Mouse (Mus musculus): ENCODE data around the gene Exosc2. TPM values are rescaled to one million over a fixed set of nuclear protein-coding genes. Genes with fewer than 3 reads are reported as not detected.

Exosc2 gene
- total and polyA plus RNA-seq, 2 experiments = 6.3 to 10.4 TPM

GRCm38 (mm10) chr2:31713813-31714212, 43.3 kb downstream of the Exosc2 start:
- TF ChIP-seq CTCF (IDR thresholded peaks at IDR 0.05; ENCODE audit: low read depth, low read length) (no peak), POLR2A (IDR thresholded peaks at IDR 0.05; ENCODE audit: extremely low read depth, insufficient read depth, low read length) (no peak)
- 40% methylated on average over 3 of the region's 3 CpGs for WGBS
- peaks cover under 1% of the 10 kb centered on the region; the same call in 1 of the 2 replicates for H3K4me1 ChIP-seq (ENCODE audit: control insufficient read depth, insufficient read depth, low read length)
- H3K36me3 ChIP-seq (ENCODE audit: control insufficient read depth, insufficient read depth, low read length) = 0 out of 2 replicates have a peak, but pooled peaks cover 1% of the 10 kb centered on the region
- H3K9ac ChIP-seq (ENCODE audit: low read depth, low read length) = no peak overlapping the region
- no peak overlapping the region for H3K27ac ChIP-seq (replicated peaks; ENCODE audit: insufficient read depth, low read depth, low read length)
- H3K79me2 ChIP-seq (ENCODE audit: control insufficient read depth, insufficient read depth, low read length) = peaks cover 14% of the 10 kb centered on the region; the same call in 1 of the 2 replicates
- no peak for DNase-seq (ENCODE audit: extremely low read depth, low read depth, low spot score)
- no peaks in the 10 kb centered on the region for H3K27me3 ChIP-seq (ENCODE audit: control insufficient read depth, insufficient read depth, low read length)
- no peak overlapping the region for H3K4me3 ChIP-seq (ENCODE audit: insufficient read depth, low read depth, low read length)

- TF ChIP-seq CTCF (IDR thresholded peaks at IDR 0.05; ENCODE audit: low read depth, low read length) (no peak), POLR2A (IDR thresholded peaks at IDR 0.05; ENCODE audit: extremely low read depth, insufficient read depth, low read length) (no peak)
These were observed 44.3 kb downstream of the Exosc2 start for GRCm38 (mm10) chr2:31714780-31715179.

GRCm38 (mm10) chr2:31715985-31716384, 45.5 kb downstream of the Exosc2 start:
- H3K4me1 ChIP-seq (ENCODE audit: control insufficient read depth, insufficient read depth, low read length) = peaks cover 12% of the 10 kb centered on the region
- TF ChIP-seq POLR2A (IDR thresholded peaks at IDR 0.05; ENCODE audit: extremely low read depth, insufficient read depth, low read length) (no peak), CTCF (IDR thresholded peaks at IDR 0.05; ENCODE audit: low read depth, low read length) (no peak)
- H3K36me3 ChIP-seq (ENCODE audit: control insufficient read depth, insufficient read depth, low read length) = 0 out of 2 replicates have a peak, but pooled peaks cover 1% of the 10 kb centered on the region
- H3K27ac ChIP-seq (replicated peaks; ENCODE audit: insufficient read depth, low read depth, low read length) = no peak overlapping the region
- no peak overlapping the region for H3K9ac ChIP-seq (ENCODE audit: low read depth, low read length)
- DNase-seq (ENCODE audit: extremely low read depth, low read depth, low spot score) = no peak
- peaks cover 19% of the 10 kb centered on the region; the same call in 1 of the 2 replicates for H3K79me2 ChIP-seq (ENCODE audit: control insufficient read depth, insufficient read depth, low read length)
- 91% methylated on average over 7 of the region's 7 CpGs for WGBS
- no peak overlapping the region for H3K4me3 ChIP-seq (ENCODE audit: insufficient read depth, low read depth, low read length)
- H3K27me3 ChIP-seq (ENCODE audit: control insufficient read depth, insufficient read depth, low read length) = no peaks in the 10 kb centered on the region

More at GRCm38 (mm10) chr2:31714780-31715179, 44.3 kb downstream of the Exosc2 start:
- 96% methylated on average over 4 of the region's 4 CpGs for WGBS
- Histone ChIP-seq H3K27ac (replicated peaks; ENCODE audit: insufficient read depth, low read depth, low read length) (no peak overlapping the region), H3K79me2 (ENCODE audit: control insufficient read depth, insufficient read depth, low read length) (peaks cover 14% of the 10 kb centered on the region; the same call in 1 of the 2 replicates), H3K4me1 (ENCODE audit: control insufficient read depth, insufficient read depth, low read length) (peaks cover 4% of the 10 kb centered on the region), H3K27me3 (ENCODE audit: control insufficient read depth, insufficient read depth, low read length) (no peaks in the 10 kb centered on the region), H3K9ac (ENCODE audit: low read depth, low read length) (no peak overlapping the region), H3K36me3 (ENCODE audit: control insufficient read depth, insufficient read depth, low read length) (0 out of 2 replicates have a peak, but pooled peaks cover 1% of the 10 kb centered on the region), H3K4me3 (ENCODE audit: insufficient read depth, low read depth, low read length) (no peak overlapping the region)
- no peak for DNase-seq (ENCODE audit: extremely low read depth, low read depth, low spot score)

GRCm38 (mm10) chr2:31719202-31719880, 48.8 kb downstream of the Exosc2 start:
- 37% methylated on average over 6 of the region's 6 CpGs for WGBS
- Histone ChIP-seq H3K36me3 (ENCODE audit: control insufficient read depth, insufficient read depth, low read length) (no peaks in the 10 kb centered on the region), H3K27me3 (ENCODE audit: control insufficient read depth, insufficient read depth, low read length) (no peaks in the 10 kb centered on the region), H3K4me3 (ENCODE audit: insufficient read depth, low read depth, low read length) (no peak overlapping the region), H3K9ac (ENCODE audit: low read depth, low read length) (peak overlapping the region; percentile 30; the same call in 1 of the 2 replicates), H3K4me1 (ENCODE audit: control insufficient read depth, insufficient read depth, low read length) (peaks cover 12% of the 10 kb centered on the region), H3K79me2 (ENCODE audit: control insufficient read depth, insufficient read depth, low read length) (peaks cover 15% of the 10 kb centered on the region; the same call in 1 of the 2 replicates), H3K27ac (replicated peaks; ENCODE audit: insufficient read depth, low read depth, low read length) (peak overlapping the region; percentile 82)
- TF ChIP-seq POLR2A (IDR thresholded peaks at IDR 0.05; ENCODE audit: extremely low read depth, insufficient read depth, low read length) = no peak
- TF ChIP-seq CTCF (IDR thresholded peaks at IDR 0.05; ENCODE audit: low read depth, low read length) = no peak
- DNase-seq (ENCODE audit: extremely low read depth, low read depth, low spot score) = peak; percentile 93

- Histone ChIP-seq H3K9ac (ENCODE audit: low read depth, low read length) (0 out of 2 replicates have a peak overlapping the region, but pooled peaks have one; percentile 30), H3K4me1 (ENCODE audit: control insufficient read depth, insufficient read depth, low read length) (peaks cover 12% of the 10 kb centered on the region), H3K27me3 (ENCODE audit: control insufficient read depth, insufficient read depth, low read length) (no peaks in the 10 kb centered on the region), H3K4me3 (ENCODE audit: insufficient read depth, low read depth, low read length) (no peak overlapping the region), H3K27ac (replicated peaks; ENCODE audit: insufficient read depth, low read depth, low read length) (peak overlapping the region; percentile 82), H3K36me3 (ENCODE audit: control insufficient read depth, insufficient read depth, low read length) (no peaks in the 10 kb centered on the region), H3K79me2 (ENCODE audit: control insufficient read depth, insufficient read depth, low read length) (peaks cover 12% of the 10 kb centered on the region; the same call in 1 of the 2 replicates)
- TF ChIP-seq CTCF (IDR thresholded peaks at IDR 0.05; ENCODE audit: low read depth, low read length) = no peak
- no peak for TF ChIP-seq POLR2A (IDR thresholded peaks at IDR 0.05; ENCODE audit: extremely low read depth, insufficient read depth, low read length)
- DNase-seq (ENCODE audit: extremely low read depth, low read depth, low spot score) = no peak
- WGBS = 61% methylated on average over 2 of the region's 2 CpGs
These were observed 49.4 kb downstream of the Exosc2 start for GRCm38 (mm10) chr2:31719944-31720343.

GRCm38 (mm10) chr2:31720783-31721182, 50.3 kb downstream of the Exosc2 start:
- Histone ChIP-seq H3K4me1 (ENCODE audit: control insufficient read depth, insufficient read depth, low read length) (peaks cover 12% of the 10 kb centered on the region), H3K27ac (replicated peaks; ENCODE audit: insufficient read depth, low read depth, low read length) (no peak overlapping the region)

More at GRCm38 (mm10) chr2:31720783-31721182, 50.3 kb downstream of the Exosc2 start:
- peaks cover 17% of the 10 kb centered on the region; the same call in 1 of the 2 replicates for H3K79me2 ChIP-seq (ENCODE audit: control insufficient read depth, insufficient read depth, low read length)
- WGBS = 63% methylated on average over 4 of the region's 4 CpGs
- no peak overlapping the region for H3K9ac ChIP-seq (ENCODE audit: low read depth, low read length)
- H3K4me3 ChIP-seq (ENCODE audit: insufficient read depth, low read depth, low read length) = no peak overlapping the region
- H3K27me3 ChIP-seq (ENCODE audit: control insufficient read depth, insufficient read depth, low read length) = no peaks in the 10 kb centered on the region
- DNase-seq (ENCODE audit: extremely low read depth, low read depth, low spot score) = peak; percentile 42
- no peaks in the 10 kb centered on the region for H3K36me3 ChIP-seq (ENCODE audit: control insufficient read depth, insufficient read depth, low read length)
- TF ChIP-seq POLR2A (IDR thresholded peaks at IDR 0.05; ENCODE audit: extremely low read depth, insufficient read depth, low read length) (no peak), CTCF (IDR thresholded peaks at IDR 0.05; ENCODE audit: low read depth, low read length) (no peak)

All from liver, adult 2 months (tissue).